Mouse (Mus musculus) gastrocnemius, adult 2 months (tissue): ENCODE results near the gene Mylk. TPM values are rescaled to one million over a fixed set of nuclear protein-coding genes. Genes with fewer than 3 reads are reported as not detected.

Experiments
- DNase-seq: peaks from one replicate; pipeline ENCODE4 v3.0.0; 2022
- H3K27ac ChIP-seq: fragments of 200-600 bp; 2 replicates; pipeline ENCODE4 v1.8.1; 2022; ENCODE audit warnings: mild to moderate bottlenecking
- H3K4me3 ChIP-seq: fragments of 200-600 bp; 2 replicates; pipeline ENCODE4 v1.8.1; 2022; ENCODE audit warnings: mild to moderate bottlenecking, moderate library complexity
- CTCF ChIP-seq: fragments of 200-600 bp; IDR thresholded peaks from 2 replicates; pipeline ENCODE4 v1.8.1; 2022; ENCODE audit warnings: antibody characterized with exemption, mild to moderate bottlenecking, moderate library complexity
- intact Hi-C: fragments of 180-260 bp; cut with DNase I; formaldehyde crosslinking; loops from one replicate; pipeline ENCODE4 v1.15.1; 2025
- total RNA-seq, 2 experiments: library from RNA; stranded (reverse); gene quantifications; 2 replicates each; pipeline ENCODE4 v1.2.3; 2021

Mylk gene
- total RNA-seq, 2 experiments from 2014 or later: 22.7 to 29.5 TPM

- DNase-seq: no peak
- intact Hi-C loops: no loop called here
- no peak overlapping the region for H3K4me3 ChIP-seq
These were observed 296.0 kb downstream of the Mylk start for GRCm38 (mm10) chr16:35041001-35041400.

GRCm38 (mm10) chr16:35046081-35046775 is 301.2 kb downstream of the Mylk start:
- intact Hi-C loops: no loop called here
- Histone ChIP-seq H3K4me3 (no peak overlapping the region), H3K27ac (no peak overlapping the region)
- no peak for TF ChIP-seq CTCF
- no peak for DNase-seq

More at GRCm38 (mm10) chr16:35041001-35041400, 296.0 kb downstream of the Mylk start:
- no peak overlapping the region for H3K27ac ChIP-seq
- TF ChIP-seq CTCF: no peak

- Histone ChIP-seq H3K4me3 (no peak overlapping the region), H3K27ac (no peak overlapping the region)
- no peak for TF ChIP-seq CTCF
- DNase-seq: no peak
- intact Hi-C loops: no loop called here
These were observed 302.4 kb downstream of the Mylk start for GRCm38 (mm10) chr16:35047272-35047969.

GRCm38 (mm10) chr16:35051066-35051465 is 306.1 kb downstream of the Mylk start:
- intact Hi-C loops: no loop called here
- no peak for DNase-seq
- Histone ChIP-seq H3K4me3 (no peak overlapping the region), H3K27ac (no peak overlapping the region)
- no peak for TF ChIP-seq CTCF

Other genes starting within 250 kb of the Mylk start
- gene Kalrn, start 171.7 kb upstream of the Mylk start, total RNA-seq: 10 to 100 TPM; 21.8 to 28.3 TPM
- not detected for gene Ropn1, start 95.3 kb upstream of the Mylk start, total RNA-seq
- gene Ccdc14, start 54.6 kb upstream of the Mylk start, total RNA-seq: 1 to 10 TPM; 2.1 to 2.5 TPM